Mouse (Mus musculus) embryonic facial prominence, embryonic 12.5 days (tissue): ENCODE results near the gene Nxph3. TPM values are rescaled to one million over a fixed set of nuclear protein-coding genes. Genes with fewer than 3 reads are reported as not detected.
"Not testable (repeated sequence)": the region's sequence is repeated elsewhere in the genome, so short reads cannot be mapped to it uniquely, and the experiment has no call there.

Experiments
- ATAC-seq: fragments of 200-750 bp; cut with Nextera tagmentation; 2 replicates; pipeline ENCODE4 v1.8.0; 2017; ENCODE audit not compliant: insufficient number of reproducible peaks, insufficient read depth, low FRiP score, low TSS enrichment
- H3K27ac ChIP-seq: fragments of 300-500 bp; sonication (generic); 2 replicates; pipeline ENCODE4 v1.5.1; 2016; ENCODE audit warnings: mild to moderate bottlenecking
- H3K27me3 ChIP-seq: fragments of 300-500 bp; sonication (generic); 2 replicates; pipeline ENCODE4 v1.6.1; 2016; ENCODE audit warnings: mild to moderate bottlenecking, moderate library complexity
- H3K36me3 ChIP-seq: fragments of 300-500 bp; sonication (generic); 2 replicates; pipeline ENCODE4 v1.6.1; 2016; ENCODE audit warnings: mild to moderate bottlenecking
- H3K4me1 ChIP-seq: fragments of 300-500 bp; sonication (generic); 2 replicates; pipeline ENCODE4 v1.6.1; 2016
- H3K4me2 ChIP-seq: fragments of 300-500 bp; sonication (generic); replicated peaks from 2 replicates; pipeline ENCODE4 v1.6.1; 2016; ENCODE audit warnings: mild to moderate bottlenecking, moderate library complexity
- H3K4me3 ChIP-seq: fragments of 300-500 bp; sonication (generic); 2 replicates; pipeline ENCODE4 v1.5.1; 2016; ENCODE audit warnings: mild to moderate bottlenecking
- H3K9ac ChIP-seq: fragments of 300-500 bp; sonication (generic); 2 replicates; pipeline ENCODE4 v1.6.1; 2016; ENCODE audit warnings: mild to moderate bottlenecking, moderate library complexity
- H3K9me3 ChIP-seq: fragments of 300-500 bp; sonication (generic); 2 replicates; pipeline ENCODE4 v1.6.1; 2016; ENCODE audit warnings: mild to moderate bottlenecking, moderate library complexity
- WGBS: fragments of 180-500 bp; shearing (Covaris S2); methylation state at CpG from one replicate; pipeline ENCODE4 v1.1.7; 2016; 5-methylcytosine and 5-hydroxymethylcytosine counted together
- polyA plus RNA-seq: library from polyadenylated mRNA; unstranded; fragments of >200 nt; fragmentation: Nextera tagmentation; extraction: Ambion mirVana; gene quantifications from 2 replicates; pipeline ENCODE4 v1.2.1, GENCODE M21; 2016

Nxph3 gene
- polyA plus RNA-seq, 1 experiment from 2014 or later: 1.3 TPM

DNA sequence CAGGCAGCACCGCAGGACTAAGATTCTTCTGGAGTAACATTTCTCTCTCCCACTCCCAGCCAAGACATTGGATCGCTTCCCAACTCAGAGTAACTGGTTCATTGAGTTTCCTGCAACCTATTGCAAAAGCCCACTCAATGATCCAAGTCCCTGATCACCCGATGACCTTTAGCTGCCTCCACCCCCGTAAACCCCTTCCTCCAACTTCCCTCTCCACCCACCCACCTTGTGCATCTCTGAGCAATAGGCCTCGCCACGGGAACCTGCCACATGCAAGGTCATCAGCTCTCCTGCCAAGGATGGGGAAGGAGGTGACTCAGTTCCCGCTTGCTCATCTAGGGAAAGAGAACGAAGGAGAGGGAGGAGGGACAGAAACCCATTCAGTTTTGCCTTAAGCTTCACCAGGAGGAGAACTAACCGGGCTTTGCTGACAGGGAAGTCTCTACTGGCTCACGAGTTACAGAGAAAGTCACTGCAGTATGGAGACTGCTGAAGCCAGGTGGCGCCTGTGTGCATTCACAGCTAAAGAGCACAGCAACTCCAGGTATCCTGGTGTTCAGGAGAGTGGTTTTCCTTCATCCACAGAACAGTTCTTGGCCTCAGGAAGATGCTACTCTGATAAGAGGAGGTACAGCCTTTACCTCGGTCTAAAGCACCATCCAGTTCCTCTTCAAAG, 7.2 kb downstream of the Nxph3 start:
- Histone ChIP-seq H3K4me1 (peaks cover 17% of the 10 kb centered on the region; the same call in 1 of the 2 replicates), H3K36me3 (no peaks in the 10 kb centered on the region), H3K4me2 (no peak overlapping the region), H3K27ac (no peak overlapping the region), H3K9ac (no peak overlapping the region), H3K27me3 (peaks cover 6% of the 10 kb centered on the region; the same call in 1 of the 2 replicates), H3K9me3 (no peaks in the 10 kb centered on the region), H3K4me3 (no peak overlapping the region)
- WGBS: 49% methylated on average over 12 of the region's 12 CpGs
- no peak for ATAC-seq

DNA sequence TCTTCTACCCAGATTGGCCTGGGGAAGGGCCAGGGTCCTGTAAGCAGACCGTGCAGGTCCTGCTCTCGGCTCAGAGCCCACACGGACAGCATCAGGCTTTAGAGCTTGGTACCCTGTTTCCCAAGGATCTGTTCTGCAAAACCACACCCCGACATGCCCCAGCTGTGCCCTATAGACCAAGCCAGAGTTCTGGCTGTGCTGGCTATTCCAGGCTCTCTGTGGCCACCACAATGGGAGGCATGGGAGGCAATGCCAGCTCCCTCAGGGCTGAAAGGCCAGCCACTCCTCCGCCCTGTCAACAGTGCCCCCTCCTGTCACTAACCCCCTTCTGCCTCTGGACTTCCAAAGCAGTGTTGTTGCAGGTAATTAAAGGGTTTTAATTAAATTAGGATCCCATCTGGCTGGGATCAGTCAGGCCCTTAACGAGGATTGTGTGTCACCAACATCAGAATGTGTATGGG, 10.1 kb downstream of the Nxph3 start:
- H3K4me2 ChIP-seq: no peak overlapping the region
- no peak overlapping the region for H3K27ac ChIP-seq
- ATAC-seq: no peak
- peaks cover 3% of the 10 kb centered on the region; the same call in 1 of the 2 replicates for H3K27me3 ChIP-seq
- H3K9ac ChIP-seq: no peak overlapping the region
- H3K9me3 ChIP-seq: no peaks in the 10 kb centered on the region
- peaks cover 17% of the 10 kb centered on the region; the same call in 1 of the 2 replicates for H3K4me1 ChIP-seq
- WGBS: 45% methylated on average over 6 of the region's 6 CpGs
- H3K36me3 ChIP-seq: no peaks in the 10 kb centered on the region
- H3K4me3 ChIP-seq: no peak overlapping the region

DNA sequence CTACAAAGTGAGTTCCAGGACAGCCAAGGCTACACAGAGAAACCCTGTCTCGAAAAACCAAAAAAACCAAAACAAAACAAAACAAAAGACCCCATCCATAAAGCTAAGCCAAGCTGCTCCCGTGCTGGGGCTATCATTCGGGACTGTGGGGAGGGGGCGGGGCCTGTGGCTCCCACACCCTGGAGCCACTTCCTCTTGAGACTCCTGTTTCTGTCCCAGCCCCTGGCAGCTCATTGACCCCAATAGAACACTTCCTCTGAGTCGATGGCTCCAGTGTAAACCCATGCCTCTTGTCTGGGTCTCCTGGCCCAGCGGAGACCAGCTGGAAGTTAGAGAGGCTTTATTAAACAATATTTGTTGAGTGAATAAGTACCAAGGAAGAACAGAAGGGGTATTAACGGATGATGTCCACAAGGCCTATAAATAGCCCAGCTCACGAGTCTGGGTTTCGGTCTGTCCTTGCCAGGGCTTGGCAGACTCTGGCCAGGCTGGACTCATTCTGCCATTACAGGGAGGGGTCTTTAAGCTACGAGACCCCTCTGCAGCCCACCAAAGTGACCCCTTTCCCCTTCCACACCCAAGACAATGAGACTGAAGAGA, 10.7 kb downstream of the Nxph3 start:
- H3K27me3 ChIP-seq: peaks cover 3% of the 10 kb centered on the region; the same call in 1 of the 2 replicates
- no peak overlapping the region for H3K4me2 ChIP-seq
- H3K9ac ChIP-seq: no peak overlapping the region
- H3K4me1 ChIP-seq: peaks cover 16% of the 10 kb centered on the region; the same call in 1 of the 2 replicates
- no peaks in the 10 kb centered on the region for H3K36me3 ChIP-seq
- H3K27ac ChIP-seq: no peak overlapping the region
- ATAC-seq: no peak; the same call in 1 of the 2 replicates
- H3K9me3 ChIP-seq: no peaks in the 10 kb centered on the region
- H3K4me3 ChIP-seq: no peak overlapping the region
- 62% methylated on average over 10 of the region's 10 CpGs for WGBS

DNA sequence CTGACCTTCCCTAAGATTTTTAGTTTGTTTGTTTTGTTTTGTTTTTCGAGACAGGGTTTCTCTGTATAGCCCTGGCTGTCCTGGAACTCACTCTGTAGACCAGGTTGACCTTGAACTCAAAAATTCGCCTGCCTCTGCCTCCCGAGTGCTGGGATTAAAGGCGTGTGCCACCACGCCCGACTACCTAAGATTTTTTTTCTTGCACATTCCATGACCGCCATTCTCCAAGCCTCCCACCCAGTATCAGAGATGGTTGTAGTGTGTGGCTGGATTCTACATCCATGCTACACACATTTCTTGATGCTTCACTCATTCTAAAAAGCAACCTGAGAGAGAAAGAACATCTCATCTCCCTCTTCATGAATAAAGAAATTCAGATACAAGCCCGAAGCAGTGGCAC, 12.5 kb downstream of the Nxph3 start:
- WGBS: 85% methylated on average over 8 of the region's 8 CpGs
- not testable (repeated sequence) for H3K4me3 ChIP-seq, ATAC-seq

DNA sequence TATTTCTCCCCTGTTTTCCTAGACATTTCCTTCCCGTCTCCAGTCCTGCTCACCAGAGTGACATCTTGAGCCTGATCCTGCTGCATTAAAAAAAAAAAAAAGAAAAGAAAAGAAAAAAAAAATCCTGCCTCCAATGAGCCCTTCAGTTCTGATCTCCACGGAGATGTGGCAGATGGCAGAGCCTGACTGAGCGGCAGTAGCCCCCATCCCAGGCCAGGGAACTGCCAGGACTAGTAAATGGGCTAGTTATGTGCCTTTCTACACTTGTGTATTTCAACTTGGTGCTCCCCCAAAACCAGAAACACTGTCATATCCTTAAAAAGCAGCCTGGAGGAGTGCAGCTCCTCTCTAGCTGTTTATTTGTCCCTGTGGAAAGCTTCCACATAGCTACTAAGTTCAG, 13.5 kb downstream of the Nxph3 start:
- Histone ChIP-seq H3K4me2 (no peak overlapping the region), H3K9ac (no peak overlapping the region), H3K27ac (no peak overlapping the region), H3K27me3 (no peaks in the 10 kb centered on the region), H3K4me3 (no peak overlapping the region), H3K9me3 (no peaks in the 10 kb centered on the region), H3K4me1 (peaks cover 8% of the 10 kb centered on the region; the same call in 1 of the 2 replicates), H3K36me3 (peaks cover 7% of the 10 kb centered on the region)
- ATAC-seq: no peak
- WGBS: 47% methylated on average over 3 of the region's 3 CpGs

More for the DNA sequence above, 12.5 kb downstream of the Nxph3 start:
- H3K9ac ChIP-seq, H3K9me3 ChIP-seq, H3K36me3 ChIP-seq, H3K4me1 ChIP-seq, H3K4me2 ChIP-seq, H3K27ac ChIP-seq, H3K27me3 ChIP-seq: not testable (repeated sequence)

DNA sequence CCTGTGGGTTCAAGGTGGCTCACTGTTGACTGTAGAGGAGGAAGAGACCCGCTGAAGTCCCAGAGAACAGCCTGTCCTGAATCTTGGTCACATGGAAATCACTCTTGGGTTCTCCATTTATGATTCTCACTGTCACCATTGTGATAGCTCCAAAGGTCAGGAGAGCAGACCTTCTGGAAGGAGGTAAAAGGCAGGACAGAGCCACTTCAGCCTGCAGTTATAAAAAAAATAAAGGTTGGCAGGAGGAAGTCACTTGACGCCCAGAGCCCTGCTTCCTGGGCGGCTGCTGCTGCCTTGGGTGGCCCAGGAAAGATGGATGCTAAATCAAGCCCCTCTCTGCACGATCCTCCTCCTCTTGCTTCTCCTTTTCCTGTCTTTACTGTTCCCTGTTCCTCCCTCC, 14.0 kb downstream of the Nxph3 start:
- Histone ChIP-seq H3K4me2 (no peak overlapping the region), H3K27ac (no peak overlapping the region), H3K36me3 (peaks cover 10% of the 10 kb centered on the region), H3K4me3 (no peak overlapping the region), H3K27me3 (no peaks in the 10 kb centered on the region), H3K9ac (no peak overlapping the region), H3K9me3 (no peaks in the 10 kb centered on the region), H3K4me1 (peaks cover 8% of the 10 kb centered on the region; the same call in 1 of the 2 replicates)
- no peak for ATAC-seq
- WGBS: 59% methylated on average over 4 of the region's 4 CpGs

DNA sequence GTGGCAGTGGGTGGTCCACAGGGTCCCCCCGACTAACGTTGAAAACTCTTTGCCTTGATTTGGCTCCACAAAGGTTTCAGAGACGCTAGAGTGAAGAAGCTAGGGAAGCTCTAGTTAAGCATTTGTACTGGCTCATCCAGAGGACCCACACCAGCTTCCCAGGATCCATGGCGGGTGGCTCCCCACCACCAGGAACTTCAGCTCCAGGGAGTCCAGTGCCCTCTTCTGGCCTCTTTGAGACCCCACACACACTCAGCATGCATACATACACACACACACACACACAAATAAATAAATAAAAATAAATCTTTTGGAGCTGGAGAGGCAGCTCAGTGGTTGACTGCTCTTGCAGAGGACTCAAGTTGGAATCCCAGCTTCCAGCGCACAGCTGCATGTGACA, 16.4 kb downstream of the Nxph3 start:
- no peak for ATAC-seq
- Histone ChIP-seq H3K9me3 (no peaks in the 10 kb centered on the region), H3K4me1 (no peaks in the 10 kb centered on the region), H3K27me3 (no peaks in the 10 kb centered on the region), H3K4me3 (no peak overlapping the region), H3K9ac (no peak overlapping the region), H3K36me3 (peaks cover 20% of the 10 kb centered on the region), H3K4me2 (no peak overlapping the region), H3K27ac (no peak overlapping the region)
- WGBS: 86% methylated on average over 5 of the region's 5 CpGs

DNA sequence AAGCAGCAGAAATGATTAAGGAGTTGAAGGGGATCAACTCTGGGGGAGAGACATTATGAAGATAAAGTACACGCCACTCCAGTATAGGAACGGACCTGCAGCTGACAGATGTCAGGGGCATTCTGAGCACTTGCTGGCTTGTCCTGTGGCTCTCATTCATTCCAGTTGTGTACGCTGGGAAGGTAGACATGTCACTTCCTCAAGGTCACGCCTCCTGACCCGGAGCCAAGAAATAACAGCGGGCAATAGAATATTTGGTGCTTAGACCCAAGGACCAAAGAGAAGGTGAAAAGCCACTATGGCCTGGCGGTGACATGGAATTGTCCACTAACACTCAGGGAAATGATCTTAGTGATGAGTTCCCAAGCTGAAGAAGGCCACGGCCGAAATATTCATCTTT, 18.5 kb downstream of the Nxph3 start:
- Histone ChIP-seq H3K36me3 (peaks cover 32% of the 10 kb centered on the region), H3K9ac (no peak overlapping the region), H3K4me3 (no peak overlapping the region), H3K27ac (no peak overlapping the region), H3K4me2 (no peak overlapping the region), H3K4me1 (no peaks in the 10 kb centered on the region), H3K9me3 (no peaks in the 10 kb centered on the region), H3K27me3 (no peaks in the 10 kb centered on the region)
- ATAC-seq: no peak
- WGBS: 84% methylated on average over 9 of the region's 9 CpGs

DNA sequence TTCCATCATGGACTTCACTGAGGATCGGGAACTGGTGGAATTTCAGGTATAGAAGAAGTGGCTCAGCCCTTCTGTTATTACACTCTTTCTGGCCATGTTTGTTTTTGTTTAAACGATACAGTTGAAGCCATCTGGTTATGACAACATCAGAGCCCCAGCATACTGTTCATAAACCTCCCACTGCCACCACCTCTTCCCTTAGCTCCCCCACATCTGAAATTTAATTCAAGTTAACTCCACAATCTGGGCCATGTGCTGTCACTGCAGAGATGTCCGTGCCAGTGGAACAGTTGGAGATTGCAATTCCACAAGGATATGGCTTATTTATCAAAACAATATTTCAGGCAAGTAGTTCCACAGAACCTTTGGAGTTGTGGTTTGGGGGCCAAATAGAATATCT, 20.0 kb downstream of the Nxph3 start:
- no peaks in the 10 kb centered on the region for H3K27me3 ChIP-seq
- no peaks in the 10 kb centered on the region for H3K4me1 ChIP-seq
- no peaks in the 10 kb centered on the region for H3K9me3 ChIP-seq
- no peak overlapping the region; the same call in 1 of the 2 replicates for H3K27ac ChIP-seq
- H3K36me3 ChIP-seq: peaks cover 41% of the 10 kb centered on the region
- ATAC-seq: no peak
- H3K4me2 ChIP-seq: no peak overlapping the region
- H3K9ac ChIP-seq: no peak overlapping the region
- no peak overlapping the region for H3K4me3 ChIP-seq
- WGBS: 65% methylated on average over 3 of the region's 3 CpGs

DNA sequence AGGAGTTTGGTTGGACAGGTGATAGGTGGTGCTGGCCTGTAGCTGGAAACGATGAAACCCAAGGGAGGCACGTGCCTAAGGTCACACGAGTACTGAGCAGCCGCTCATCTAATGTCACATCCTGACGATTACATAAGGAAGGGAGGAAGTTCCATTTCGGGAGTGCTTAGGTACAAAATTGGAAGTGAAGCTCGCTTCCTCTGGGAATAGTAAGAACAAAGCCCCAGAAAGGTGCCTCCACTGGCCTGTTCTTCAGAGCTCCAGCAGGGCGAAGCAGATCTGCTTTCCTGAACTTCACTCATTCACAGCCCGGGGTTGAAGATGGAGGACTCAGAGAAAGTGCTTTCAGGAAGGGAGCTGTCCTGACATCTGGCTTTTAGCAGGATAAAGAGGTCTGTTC, 20.4 kb downstream of the Nxph3 start:
- no peaks in the 10 kb centered on the region for H3K27me3 ChIP-seq
- H3K27ac ChIP-seq: no peak overlapping the region; the same call in 1 of the 2 replicates
- WGBS: 82% methylated on average over 9 of the region's 9 CpGs
- no peak overlapping the region for H3K9ac ChIP-seq
- H3K36me3 ChIP-seq: peaks cover 41% of the 10 kb centered on the region
- ATAC-seq: no peak
- H3K4me2 ChIP-seq: no peak overlapping the region
- H3K4me1 ChIP-seq: no peaks in the 10 kb centered on the region
- no peak overlapping the region for H3K4me3 ChIP-seq
- H3K9me3 ChIP-seq: no peaks in the 10 kb centered on the region

DNA sequence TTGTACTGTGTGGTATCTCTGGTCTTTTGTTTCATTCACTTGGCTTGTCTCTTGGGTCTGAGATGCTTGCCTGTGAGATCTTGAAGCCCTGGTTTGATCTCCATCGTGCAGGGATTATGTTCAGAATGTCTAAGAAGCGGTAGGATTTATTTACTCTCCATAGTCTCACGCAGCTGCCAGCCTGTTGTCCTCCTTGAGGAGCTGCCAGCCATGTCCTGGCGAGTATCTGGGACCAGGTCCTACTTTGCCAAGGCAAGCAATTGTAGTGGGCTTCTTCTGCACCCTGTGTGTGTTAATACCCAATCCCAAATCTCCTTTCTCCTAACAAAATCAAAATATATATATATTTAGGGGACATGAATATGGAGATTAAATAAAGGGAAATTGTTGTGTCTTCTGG, 21.4 kb downstream of the Nxph3 start:
- no peaks in the 10 kb centered on the region for H3K4me1 ChIP-seq
- WGBS: 88% methylated on average over 4 of the region's 4 CpGs
- no peak overlapping the region for H3K9ac ChIP-seq
- H3K27me3 ChIP-seq: no peaks in the 10 kb centered on the region
- no peak overlapping the region for H3K4me2 ChIP-seq
- no peak overlapping the region for H3K27ac ChIP-seq
- no peak overlapping the region for H3K4me3 ChIP-seq
- no peaks in the 10 kb centered on the region for H3K9me3 ChIP-seq
- ATAC-seq: no peak
- H3K36me3 ChIP-seq: peaks cover 47% of the 10 kb centered on the region

DNA sequence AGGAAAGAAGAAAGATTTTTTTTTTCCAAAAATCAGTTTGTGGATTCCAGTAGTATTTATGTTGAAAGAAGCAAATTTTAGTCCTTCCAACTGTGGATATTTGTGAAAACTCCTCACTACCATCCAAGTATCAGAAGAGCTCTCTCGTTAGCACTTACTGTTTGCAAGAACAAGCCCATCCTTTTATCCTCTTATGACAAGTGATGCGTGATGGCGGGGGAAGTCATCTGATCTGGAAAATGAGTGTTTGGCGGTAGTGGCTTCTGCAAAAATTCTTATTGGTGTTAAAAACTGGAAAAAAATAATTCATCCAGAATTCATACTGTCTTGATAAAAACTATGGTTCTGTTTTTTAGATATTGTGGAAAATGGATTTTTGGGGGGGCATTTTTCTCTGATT, 22.1 kb downstream of the Nxph3 start:
- no peaks in the 10 kb centered on the region for H3K27me3 ChIP-seq
- H3K4me2 ChIP-seq: no peak overlapping the region
- H3K36me3 ChIP-seq: peaks cover 50% of the 10 kb centered on the region
- H3K9me3 ChIP-seq: no peaks in the 10 kb centered on the region
- no peaks in the 10 kb centered on the region for H3K4me1 ChIP-seq
- no peak overlapping the region for H3K27ac ChIP-seq
- 65% methylated on average over 4 of the region's 4 CpGs for WGBS
- no peak for ATAC-seq
- H3K9ac ChIP-seq: no peak overlapping the region
- H3K4me3 ChIP-seq: no peak overlapping the region
